Mouse (Mus musculus) c-Kit-negative CD71-positive TER-119-positive erythroid progenitor cells, embryonic 14.5 days (primary cell): Measurements from ENCODE around the gene Dapk1.

ENCODE experiments used
- DNase-seq: peaks from one replicate; pipeline ENCODE4 v3.0.0-alpha.2; 2013; ENCODE audit warnings: low read depth, low spot score

The Dapk1 gene

GRCm38 (mm10) chr13:60664058-60664457 lies 62.3 kb downstream of the Dapk1 start:
- no peak for DNase-seq

- no peak for DNase-seq
Observed at GRCm38 (mm10) chr13:60664816-60665215, 63.1 kb downstream of the Dapk1 start.

GRCm38 (mm10) chr13:60665402-60665801 lies 63.7 kb downstream of the Dapk1 start:
- DNase-seq, result no peak

- DNase-seq, result no peak
Observed at GRCm38 (mm10) chr13:60668036-60668435, 66.3 kb downstream of the Dapk1 start.

GRCm38 (mm10) chr13:60670605-60671004 lies 68.9 kb downstream of the Dapk1 start:
- no peak for DNase-seq

- no peak for DNase-seq
Observed at GRCm38 (mm10) chr13:60671235-60671634, 69.5 kb downstream of the Dapk1 start.

- no peak for DNase-seq
Observed at GRCm38 (mm10) chr13:60672287-60672686, 70.5 kb downstream of the Dapk1 start.

GRCm38 (mm10) chr13:60672882-60673675 lies 71.3 kb downstream of the Dapk1 start:
- peak; percentile 44 for DNase-seq

- no peak for DNase-seq
Observed at GRCm38 (mm10) chr13:60674301-60674700, 72.6 kb downstream of the Dapk1 start.

GRCm38 (mm10) chr13:60674911-60675310 lies 73.2 kb downstream of the Dapk1 start:
- no peak for DNase-seq

- no peak for DNase-seq
Observed at GRCm38 (mm10) chr13:60675416-60675815, 73.7 kb downstream of the Dapk1 start.

GRCm38 (mm10) chr13:60678912-60679311 lies 77.2 kb downstream of the Dapk1 start:
- no peak for DNase-seq

- DNase-seq, result no peak
Observed at GRCm38 (mm10) chr13:60682714-60683695, 81.3 kb downstream of the Dapk1 start.

GRCm38 (mm10) chr13:60684050-60684760 lies 82.5 kb downstream of the Dapk1 start:
- no peak for DNase-seq

GRCm38 (mm10) chr13:60684806-60685205 lies 83.1 kb downstream of the Dapk1 start:
- no peak for DNase-seq

- DNase-seq, result no peak
Observed at GRCm38 (mm10) chr13:60685216-60685615, 83.5 kb downstream of the Dapk1 start.

- no peak for DNase-seq
Observed at GRCm38 (mm10) chr13:60686024-60686663, 84.4 kb downstream of the Dapk1 start.

GRCm38 (mm10) chr13:60686967-60687366 lies 85.2 kb downstream of the Dapk1 start:
- DNase-seq, result no peak

GRCm38 (mm10) chr13:60687462-60687861 lies 85.7 kb downstream of the Dapk1 start:
- DNase-seq, result no peak

GRCm38 (mm10) chr13:60687891-60688290 lies 86.1 kb downstream of the Dapk1 start:
- DNase-seq, result no peak

GRCm38 (mm10) chr13:60690921-60691320 lies 89.2 kb downstream of the Dapk1 start:
- no peak for DNase-seq
